Mouse (Mus musculus) neural tube, embryonic 14.5 days (tissue): Measurements from ENCODE around the gene Foxd4. TPM values are rescaled to one million over a fixed set of nuclear protein-coding genes. Genes with fewer than 3 reads are reported as not detected.

Experiments
- microRNA-seq: library from miRNA; unstranded; fragments of <30 nt; microRNA quantifications from one replicate; pipeline ENCODE4, GENCODE M21; 2016
- polyA plus RNA-seq: library from polyadenylated mRNA; unstranded; fragments of >200 nt; fragmentation: Nextera tagmentation; extraction: Ambion mirVana; gene quantifications from 2 replicates; pipeline ENCODE4 v1.2.1, GENCODE M21; 2014

The Foxd4 gene
- polyA plus RNA-seq, 1 experiment from 2014 or later, result not detected

Small RNAs within 50 kb of the gene (microRNA-seq; reads per million reads assigned to microRNA genes)
- gene Mir3084-1, result not detected

Other genes starting within 250 kb of the Foxd4 start
- 2.5 and 3.0 TPM in 2 replicates for gene Tmem252, start 227.2 kb downstream of the Foxd4 start, polyA plus RNA-seq
- 2.0 and 3.4 TPM in 2 replicates for gene Pgm5, start 39.3 kb downstream of the Foxd4 start, polyA plus RNA-seq
- gene Gm10053, start 25.5 kb downstream of the Foxd4 start, polyA plus RNA-seq, result 286 and 321 TPM in 2 replicates
- 15.2 and 15.3 TPM in 2 replicates for gene Cbwd1, start 60.4 kb upstream of the Foxd4 start, polyA plus RNA-seq
- gene Dock8, start 98.3 kb upstream of the Foxd4 start, polyA plus RNA-seq, result 1.8 and 2.8 TPM in 2 replicates